Mouse (Mus musculus) myocyte (in vitro differentiated cells): ENCODE measurements around the gene Fam122b.

ENCODE experiments used
- E2F4 ChIP-seq: IDR thresholded peaks from one replicate; pipeline ENCODE4 v1.6.1; 2011; ENCODE audit warnings: mild to moderate bottlenecking, control low read depth, moderate library complexity; ENCODE audit not compliant: insufficient read depth
- MAX ChIP-seq: IDR thresholded peaks from one replicate; pipeline ENCODE4 v1.6.1; 2011; ENCODE audit warnings: low read depth, mild to moderate bottlenecking, control low read depth
- MYOG ChIP-seq, 3 experiments: IDR thresholded peaks; one replicate each; pipeline ENCODE4 v1.6.1; 2011; ENCODE audit warnings: control low read depth in 2 of 3, low read depth in 2 of 3, mild to moderate bottlenecking in 2 of 3; ENCODE audit not compliant: insufficient read length in 2 of 3, control insufficient read depth in 1 of 3, insufficient read depth in 1 of 3
- POLR2A ChIP-seq: IDR thresholded peaks from one replicate; pipeline ENCODE4 v1.6.1; 2011; ENCODE audit warnings: low read depth, mild to moderate bottlenecking, control low read depth, moderate library complexity; ENCODE audit not compliant: insufficient read length
- REST ChIP-seq: IDR thresholded peaks from one replicate; pipeline ENCODE4 v1.6.1; 2011; ENCODE audit warnings: mild to moderate bottlenecking, control low read depth, moderate library complexity; ENCODE audit not compliant: insufficient read depth, insufficient read length
- SRF ChIP-seq: IDR thresholded peaks from one replicate; pipeline ENCODE4 v1.6.1; 2011; ENCODE audit warnings: low read depth; ENCODE audit not compliant: control insufficient read depth, insufficient read length
- TCF12 ChIP-seq: IDR thresholded peaks from one replicate; pipeline ENCODE4 v1.6.1; 2011; ENCODE audit warnings: mild to moderate bottlenecking, control low read depth; ENCODE audit not compliant: poor library complexity, insufficient read depth, severe bottlenecking
- USF1 ChIP-seq: IDR thresholded peaks from one replicate; pipeline ENCODE4 v1.6.1; 2011; ENCODE audit warnings: low read depth, mild to moderate bottlenecking, control low read depth, moderate library complexity

DNA sequence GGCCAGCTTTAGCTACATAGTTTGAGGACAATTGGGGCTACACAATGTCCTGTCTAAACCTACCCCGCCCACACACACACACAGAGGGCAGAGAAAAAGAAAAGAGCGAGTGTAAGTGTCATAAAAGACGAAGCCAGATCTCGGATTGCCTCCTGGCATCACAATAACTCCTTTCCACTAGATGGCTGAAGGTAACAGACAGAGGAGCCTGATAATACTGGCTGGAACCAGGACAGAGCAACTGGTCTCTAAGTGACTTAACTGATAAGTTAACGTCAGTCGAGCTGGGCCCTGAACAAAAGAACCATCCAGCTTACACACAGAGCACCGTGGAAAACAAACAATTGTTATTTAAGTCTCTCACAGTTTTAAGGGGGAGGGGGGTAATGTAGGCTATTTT, 33.2 kb downstream of the Fam122b start:
- TF ChIP-seq TCF12 = no peak
- TF ChIP-seq POLR2A = no peak
- TF ChIP-seq USF1 = no peak
- no peak for TF ChIP-seq REST
- TF ChIP-seq SRF = no peak
- TF ChIP-seq MYOG (IDR thresholded peaks at IDR 0.05; ENCODE audit: control insufficient read depth in 1 of 3, insufficient read depth in 1 of 3, insufficient read length in 2 of 3, low read depth in 2 of 3) = no peak
- TF ChIP-seq E2F4 = no peak
- no peak for TF ChIP-seq MAX
